Mouse (Mus musculus) small intestine, adult 2 months (tissue): Measurements from ENCODE around the gene Gps1. TPM values are rescaled to one million over a fixed set of nuclear protein-coding genes. Genes with fewer than 3 reads are reported as not detected.
A peak's percentile ranks its signal among the peaks of the same experiment; 100 is the strongest.

Experiments used
- H3K27ac ChIP-seq: fragments of 200-500 bp; 2 replicates; pipeline ENCODE4 v1.5.1; 2012; ENCODE audit warnings: low read depth, low read length, control low read depth, inconsistent platforms; ENCODE audit not compliant: insufficient read depth
- H3K27me3 ChIP-seq: fragments of 200-500 bp; 2 replicates; pipeline ENCODE4 v1.6.1; 2012; ENCODE audit warnings: mild to moderate bottlenecking, moderate library complexity, low read length, inconsistent platforms; ENCODE audit not compliant: control insufficient read depth, insufficient read depth
- H3K36me3 ChIP-seq: fragments of 200-500 bp; 2 replicates; pipeline ENCODE4 v1.6.1; 2012; ENCODE audit warnings: mild to moderate bottlenecking, low read length, control low read depth, inconsistent platforms; ENCODE audit not compliant: control insufficient read depth, insufficient read depth
- H3K4me1 ChIP-seq: fragments of 200-500 bp; 2 replicates; pipeline ENCODE4 v1.6.1; 2012; ENCODE audit warnings: low read length, inconsistent platforms, mixed read lengths; ENCODE audit not compliant: control insufficient read depth, insufficient read depth, insufficient read length
- H3K4me3 ChIP-seq: fragments of 200-500 bp; 2 replicates; pipeline ENCODE4 v1.5.1; 2012; ENCODE audit warnings: low read depth, mild to moderate bottlenecking, control low read depth, inconsistent platforms, low read length, moderate library complexity
- CTCF ChIP-seq: fragments of 200-500 bp; IDR thresholded peaks from 2 replicates; pipeline ENCODE4 v1.5.1; 2012; ENCODE audit warnings: low read depth, mild to moderate bottlenecking, control low read depth, inconsistent platforms, low read length, moderate library complexity, mixed read lengths; ENCODE audit not compliant: insufficient replicate concordance, insufficient read length; ENCODE audit errors: extremely low read depth
- POLR2A ChIP-seq: fragments of 200-500 bp; IDR thresholded peaks from 2 replicates; pipeline ENCODE4 v1.6.1; 2012; ENCODE audit warnings: low read depth, mild to moderate bottlenecking, control low read depth, inconsistent platforms, low read length, moderate library complexity
- WGBS: fragments of 180-500 bp; shearing (Covaris S2); methylation state at CpG from one replicate; pipeline ENCODE4 v1.1.7; 2018; 5-methylcytosine and 5-hydroxymethylcytosine counted together
- polyA plus RNA-seq: library from polyadenylated mRNA; depleted of rRNA; stranded (reverse); fragments of >200 nt; gene quantifications from 2 replicates; pipeline ENCODE4 v1.2.3, GENCODE M21; 2012

Gene Gps1
- polyA plus RNA-seq, 1 experiment = 86.4 TPM

DNA sequence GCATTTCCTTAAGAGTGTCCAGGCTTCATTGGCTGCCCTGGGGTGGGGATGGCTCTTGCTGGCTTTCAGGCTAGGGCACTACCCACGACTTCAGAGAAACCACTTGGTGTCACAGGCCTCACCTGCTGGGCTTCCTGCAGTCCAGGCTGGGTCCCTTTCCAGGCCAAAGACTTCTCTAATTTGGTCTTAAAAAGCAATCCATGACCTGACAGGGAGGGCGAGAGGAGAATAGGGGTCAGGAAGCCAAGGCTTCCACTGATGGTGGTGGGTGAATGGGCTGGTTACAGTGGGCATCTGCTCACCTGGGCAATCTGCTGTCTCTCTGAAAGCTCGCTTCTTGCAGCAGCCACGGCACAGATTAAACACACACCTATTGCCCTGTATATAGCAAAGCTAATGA lies 5.3 kb downstream of the Gps1 start:
- Histone ChIP-seq H3K4me3 (no peak overlapping the region), H3K27me3 (no peaks in the 10 kb centered on the region), H3K4me1 (peaks cover 8% of the 10 kb centered on the region), H3K27ac (no peak overlapping the region), H3K36me3 (peaks cover 56% of the 10 kb centered on the region)
- WGBS = 82% methylated on average over 4 of the region's 4 CpGs
- TF ChIP-seq POLR2A = no peak

DNA sequence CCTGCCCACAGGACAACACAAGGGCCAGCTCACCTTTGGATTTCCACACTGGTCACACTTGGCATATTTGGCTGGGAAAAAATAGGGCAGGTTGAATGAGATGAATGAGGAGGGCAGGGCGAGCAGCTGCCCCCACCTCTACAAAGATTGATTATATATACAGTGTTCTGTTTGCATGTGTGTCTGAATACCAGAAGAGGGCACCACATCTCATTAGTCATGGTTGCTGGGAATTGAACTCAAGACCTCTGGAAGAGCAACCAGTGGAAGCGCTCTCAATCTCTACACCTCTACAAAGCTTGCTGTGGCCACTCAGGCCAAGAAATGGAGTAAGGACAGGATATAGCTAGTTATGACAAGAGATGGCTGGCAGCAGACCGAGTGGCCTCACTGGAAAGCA lies 5.7 kb downstream of the Gps1 start:
- TF ChIP-seq CTCF (no peak), POLR2A (no peak)
- WGBS = 87% methylated on average over 3 of the region's 3 CpGs
- peaks cover 56% of the 10 kb centered on the region for H3K36me3 ChIP-seq

DNA sequence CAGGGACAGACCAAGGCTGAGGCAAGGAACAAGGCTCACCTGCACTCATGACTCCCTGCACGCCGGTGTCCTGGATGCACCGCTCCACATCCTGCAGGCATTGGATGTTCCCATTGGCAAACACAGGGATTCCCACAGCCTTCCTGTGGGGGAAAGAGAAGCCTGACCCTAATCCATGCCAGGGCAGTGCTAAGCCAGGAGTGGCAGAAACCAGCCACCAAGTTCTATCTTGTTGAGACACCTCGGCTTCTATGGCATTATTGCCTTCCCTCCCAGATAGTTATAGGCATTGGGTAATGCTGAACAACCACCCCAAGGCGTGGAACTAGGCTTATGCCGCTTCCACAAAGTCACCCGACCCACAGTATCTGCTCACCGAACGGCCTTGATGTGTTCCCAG lies 8.6 kb downstream of the Gps1 start:
- TF ChIP-seq CTCF = no peak
- 90% methylated on average over 9 of the region's 9 CpGs for WGBS
- Histone ChIP-seq H3K4me3 (no peak overlapping the region), H3K27ac (no peak overlapping the region), H3K4me1 (peaks cover 6% of the 10 kb centered on the region; the same call in 1 of the 2 replicates), H3K36me3 (peaks cover 46% of the 10 kb centered on the region), H3K27me3 (no peaks in the 10 kb centered on the region)

More for the DNA sequence above, 5.7 kb downstream of the Gps1 start:
- Histone ChIP-seq H3K4me1 (peaks cover 6% of the 10 kb centered on the region), H3K27me3 (no peaks in the 10 kb centered on the region), H3K27ac (no peak overlapping the region), H3K4me3 (no peak overlapping the region)

DNA sequence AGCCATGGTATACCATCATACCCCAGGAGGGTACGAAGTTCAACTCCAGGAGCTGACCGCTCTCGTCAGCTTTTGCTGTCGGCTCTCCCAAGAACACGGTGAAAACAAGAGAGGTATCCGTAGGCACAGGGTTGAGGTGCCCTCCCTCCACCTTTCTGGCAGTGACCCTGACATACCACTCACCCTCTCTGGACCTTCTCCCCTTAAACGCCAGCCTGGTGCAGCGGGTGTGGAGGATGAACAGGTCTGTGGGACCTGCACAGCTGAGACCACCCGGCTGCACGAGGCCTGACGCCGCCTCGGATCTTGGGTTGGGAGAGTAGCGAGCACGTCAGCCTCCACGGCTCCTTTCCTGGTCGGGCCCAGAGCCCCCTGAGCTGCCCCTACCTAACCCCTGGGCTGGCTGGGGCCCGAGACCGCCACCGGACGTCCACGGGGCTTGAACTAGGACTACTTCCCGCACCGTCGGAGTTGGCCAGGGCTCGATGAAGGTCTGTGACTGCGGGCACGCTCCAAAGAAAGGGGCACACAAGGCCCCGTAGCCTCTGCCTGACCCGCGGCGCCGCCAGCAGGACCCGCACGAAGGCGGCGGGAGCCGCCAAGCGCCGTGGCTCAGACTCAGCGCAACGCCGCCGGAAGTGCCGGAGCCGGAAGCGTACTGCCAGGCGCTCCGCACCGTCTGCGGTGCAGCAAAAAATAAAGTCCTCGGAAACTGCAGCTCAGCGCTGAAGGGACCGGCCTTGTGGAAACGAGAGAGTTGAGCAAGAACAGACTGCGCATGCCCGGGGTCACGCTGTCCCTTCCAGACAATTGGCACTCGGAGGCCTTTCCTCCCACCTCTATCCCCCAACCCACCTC lies 11.9 kb downstream of the Gps1 start, which contains the start of gene Dus1l:
Dus1l (minus strand) TSS at position 648 of the 858 bp plus-strand sequence.
- Histone ChIP-seq H3K27me3 (no peaks in the 10 kb centered on the region), H3K4me3 (peak within 1 kb of the TSS; percentile 74), H3K36me3 (peaks cover 22% of the 10 kb centered on the region), H3K27ac (no peak within 1 kb of the TSS), H3K4me1 (peaks cover 6% of the 10 kb centered on the region; the same call in 1 of the 2 replicates)
- peak; percentile 70 for TF ChIP-seq POLR2A
- no peak for TF ChIP-seq CTCF
- WGBS = under 1% methylated on average over 59 of the region's 59 CpGs

DNA sequence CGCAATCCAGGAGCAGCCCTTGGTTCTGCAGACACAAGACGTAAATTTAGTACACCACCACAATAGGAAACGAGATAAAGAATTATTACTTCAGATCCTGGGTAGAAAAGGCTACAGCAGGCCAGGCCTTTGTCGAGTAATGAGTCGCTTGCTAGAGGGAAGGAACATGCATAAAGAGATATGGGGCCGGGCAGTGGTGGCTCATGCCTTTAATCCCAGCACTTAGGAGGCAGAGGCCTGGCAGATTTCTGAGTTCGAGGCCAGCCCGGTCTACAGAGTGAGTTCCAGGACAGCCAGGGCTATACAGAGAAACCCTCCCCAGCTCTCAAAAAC lies 12.5 kb downstream of the Gps1 start:
- peak overlapping the region; percentile 19; the same call in 1 of the 2 replicates for H3K4me3 ChIP-seq
- H3K36me3 ChIP-seq = peaks cover 18% of the 10 kb centered on the region
- peaks cover 6% of the 10 kb centered on the region; the same call in 1 of the 2 replicates for H3K4me1 ChIP-seq
- H3K27me3 ChIP-seq = no peaks in the 10 kb centered on the region
- no peak for TF ChIP-seq CTCF
- no peak for TF ChIP-seq POLR2A
- H3K27ac ChIP-seq = no peak overlapping the region
- WGBS = 25% methylated on average over 8 of the region's 8 CpGs

DNA sequence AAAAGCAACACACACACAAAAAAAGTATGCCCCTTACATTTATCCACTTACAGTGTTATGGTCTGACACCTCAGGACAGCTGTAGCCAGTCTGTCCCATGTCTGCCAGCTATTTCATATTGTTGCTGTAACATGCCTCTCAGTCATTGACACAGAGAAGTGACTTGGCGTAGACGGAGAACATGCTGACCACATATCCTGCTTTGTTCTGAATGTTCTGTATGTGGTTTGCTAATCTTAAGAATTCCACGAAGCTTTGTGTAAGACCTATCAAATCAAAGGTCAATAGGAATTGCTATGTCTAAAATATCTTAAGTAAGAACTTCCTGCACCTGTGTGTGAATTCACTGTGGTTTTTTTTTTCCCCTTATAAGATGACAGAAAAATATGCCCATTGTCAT lies 14.2 kb downstream of the Gps1 start:
- Histone ChIP-seq H3K27me3 (no peaks in the 10 kb centered on the region), H3K4me1 (peaks cover 6% of the 10 kb centered on the region; the same call in 1 of the 2 replicates), H3K36me3 (peaks cover 5% of the 10 kb centered on the region; the same call in 1 of the 2 replicates), H3K27ac (no peak overlapping the region), H3K4me3 (no peak overlapping the region)
- TF ChIP-seq POLR2A (no peak), CTCF (no peak)
- WGBS = 61% methylated on average over 3 of the region's 3 CpGs

DNA sequence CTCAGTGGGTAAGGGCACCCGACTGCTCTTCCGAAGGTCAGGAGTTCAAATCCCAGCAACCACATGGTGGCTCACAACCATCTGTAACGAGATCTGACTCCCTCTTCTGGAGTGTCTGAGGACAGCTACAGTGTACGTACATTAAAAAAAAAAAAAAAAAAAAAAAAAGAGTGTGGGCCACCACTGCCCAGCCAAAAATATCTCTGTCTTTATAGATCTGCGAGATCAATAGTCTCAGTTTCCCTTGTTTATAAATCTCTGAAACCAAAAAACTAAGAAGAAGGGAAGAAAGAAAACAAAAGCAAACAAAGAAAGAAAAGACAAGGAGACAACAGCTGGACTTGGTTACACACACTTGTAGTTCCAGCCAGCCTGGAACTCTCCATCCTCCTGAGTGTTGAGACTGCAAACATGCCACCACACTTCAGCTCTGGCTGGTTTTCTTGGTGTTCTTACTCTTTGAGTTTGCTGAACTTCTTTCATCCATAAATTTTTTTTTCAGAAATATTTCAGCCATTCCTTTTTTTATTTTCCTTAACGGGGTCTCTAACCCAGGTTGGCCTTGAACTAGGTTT lies 15.3 kb downstream of the Gps1 start:
- WGBS = 62% methylated on average over 6 of the region's 6 CpGs
- peaks cover 6% of the 10 kb centered on the region; the same call in 1 of the 2 replicates for H3K4me1 ChIP-seq
- TF ChIP-seq POLR2A = no peak
- no peak for TF ChIP-seq CTCF

More for the DNA sequence above, 15.3 kb downstream of the Gps1 start:
- Histone ChIP-seq H3K4me3 (no peak overlapping the region), H3K27me3 (no peaks in the 10 kb centered on the region), H3K36me3 (no peaks in the 10 kb centered on the region), H3K27ac (no peak overlapping the region)
